Mouse (Mus musculus) left cerebral cortex, adult 8-10 months (tissue): ENCODE measurements at regions not wholly inside any gene's neighbourhood (a gene's known extent, or its start where the extent isn't known, plus 50 kb on each side); places are given as distances from the start of the nearest gene placed in this dataset.

Source experiments
- DNase-seq, 2 experiments: peaks; one replicate each; pipeline ENCODE4 v3.0.0; 2022; ENCODE audit warnings: low spot score in 2 of 2

DNA sequence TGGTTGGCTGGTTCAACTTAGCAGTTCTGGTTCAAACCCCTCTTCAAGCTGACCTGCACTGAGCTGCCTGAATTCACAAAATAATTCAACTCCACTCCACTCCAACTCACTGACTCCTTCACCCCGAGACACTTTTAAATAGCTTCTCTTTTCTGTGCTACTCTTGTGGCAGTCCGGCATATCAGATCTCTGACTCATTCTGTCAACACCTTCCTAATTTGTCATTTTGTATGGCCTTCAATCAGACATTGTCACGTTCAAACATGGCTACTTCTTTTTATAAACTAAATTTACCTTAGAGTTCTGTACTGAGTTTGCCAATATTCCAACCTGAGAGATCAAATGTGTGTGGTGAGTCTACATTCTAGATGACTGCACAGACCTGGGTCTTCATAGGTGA, 579.1 kb downstream of the Slitrk1 start:
- no peak for DNase-seq

- no peak for DNase-seq
These were observed 587.5 kb downstream of the Slitrk1 start for GRCm38 (mm10) chr14:108326425-108326824.

- no peak for DNase-seq
These were observed 590.5 kb downstream of the Slitrk1 start for GRCm38 (mm10) chr14:108323364-108324037.

DNA sequence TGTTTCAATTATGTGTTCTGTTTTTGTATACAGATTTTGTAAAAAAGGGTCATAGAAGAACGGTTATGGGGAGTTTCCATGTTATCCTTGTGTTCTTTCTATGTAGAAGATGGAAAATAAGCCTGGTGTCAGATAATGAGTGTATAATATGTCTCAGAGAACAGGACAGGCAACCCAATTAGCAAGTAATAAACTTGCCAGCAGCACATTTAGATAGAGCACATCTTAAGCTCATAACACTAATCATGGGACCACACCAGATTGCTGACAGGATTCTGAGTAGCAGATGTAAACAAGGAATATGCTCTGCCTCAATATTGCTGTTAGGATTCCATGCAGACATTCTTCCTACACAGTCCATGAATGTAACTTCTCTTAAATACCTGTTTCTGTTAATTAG, 606.3 kb downstream of the Slitrk1 start:
- DNase-seq = no peak

GRCm38 (mm10) chr14:108279630-108280029, 634.3 kb downstream of the Slitrk1 start:
- DNase-seq = no peak

DNA sequence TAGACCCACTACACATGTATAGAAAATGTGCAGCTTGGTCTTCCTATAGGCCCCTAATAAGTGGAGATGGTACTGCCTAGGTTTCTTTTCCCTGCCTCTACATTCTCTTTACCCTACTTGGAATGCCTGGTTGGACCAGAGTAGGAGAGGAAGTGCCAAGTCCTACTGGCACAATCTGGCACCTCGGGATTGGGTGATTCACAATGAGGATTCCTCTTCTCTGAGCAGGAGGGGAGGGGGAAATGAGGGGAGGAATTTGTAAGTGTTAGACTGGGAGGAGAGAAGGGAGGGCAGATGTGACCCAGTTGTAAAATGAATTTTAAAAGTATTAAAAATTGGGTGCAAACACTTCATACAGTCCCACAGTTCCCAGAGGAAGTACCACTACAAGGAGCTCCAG, 652.9 kb downstream of the Slitrk1 start:
- DNase-seq = no peak

DNA sequence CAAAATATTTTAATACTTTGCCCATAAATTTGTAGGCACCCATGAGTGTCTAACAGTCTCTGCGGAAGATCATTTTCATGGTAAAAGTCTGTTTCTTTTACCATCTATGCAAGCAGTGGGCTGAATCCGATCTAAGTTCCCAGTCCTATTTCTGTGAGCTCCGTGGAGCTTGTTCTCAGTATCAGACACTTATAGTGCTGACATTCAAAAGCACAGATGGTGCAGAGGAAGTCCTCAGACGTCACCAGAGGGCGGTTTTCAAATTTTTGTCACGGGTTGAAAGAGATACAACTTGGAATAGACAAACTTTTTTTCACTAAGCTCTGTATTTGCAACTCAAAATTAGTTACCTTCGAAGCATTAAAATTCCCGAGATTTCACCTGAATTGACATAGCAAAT, 666.6 kb downstream of the Slitrk1 start:
- DNase-seq = peak; percentile 11 to 85

GRCm38 (mm10) chr14:108225483-108226124, 688.4 kb downstream of the Slitrk1 start:
- DNase-seq = no peak

DNA sequence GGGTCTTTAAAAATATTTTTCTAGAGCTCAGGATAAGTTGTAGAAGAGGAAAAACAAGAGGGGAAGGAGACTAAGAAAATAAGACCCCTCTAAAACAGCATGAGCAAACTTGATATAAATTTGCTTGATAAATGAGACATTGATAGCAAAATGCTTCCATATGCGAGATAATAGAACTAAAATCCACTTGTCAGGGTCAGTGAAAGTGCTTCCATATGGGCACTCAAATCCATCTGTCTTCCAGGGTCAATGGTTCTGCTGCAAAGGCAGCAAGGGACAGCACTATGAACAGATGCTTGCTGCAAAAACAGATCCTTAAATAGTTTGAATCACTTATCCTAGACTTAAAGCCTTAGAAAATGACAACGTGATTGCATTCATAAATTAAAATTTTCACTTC, 704.7 kb downstream of the Slitrk1 start:
- DNase-seq = no peak

DNA sequence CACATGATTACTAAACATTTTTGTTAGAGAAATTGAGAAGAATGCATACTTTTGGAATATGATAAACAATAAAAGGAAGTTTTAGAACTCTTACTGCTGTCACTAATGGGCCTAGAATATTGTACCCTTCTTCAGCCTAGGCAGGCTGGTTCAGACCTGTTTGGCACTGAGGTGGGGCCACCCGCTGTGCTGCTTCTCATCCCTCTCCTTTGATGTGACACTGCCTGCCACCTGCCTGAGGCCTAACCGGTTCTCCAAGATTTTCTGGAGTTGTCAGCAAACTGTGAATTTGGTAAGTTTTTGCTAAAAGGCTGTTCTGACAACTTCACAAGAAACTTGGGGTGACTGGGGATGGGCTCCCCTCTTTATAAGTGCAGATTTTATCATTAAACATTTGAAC, 714.8 kb downstream of the Slitrk1 start:
- DNase-seq = no peak

- no peak for DNase-seq
These were observed 733.0 kb downstream of the Slitrk1 start for GRCm38 (mm10) chr14:108180920-108181319.

- no peak for DNase-seq
These were observed 738.6 kb downstream of the Slitrk1 start for GRCm38 (mm10) chr14:108175275-108175860.

GRCm38 (mm10) chr14:108152981-108153380, 761.0 kb downstream of the Slitrk1 start:
- peak in 1 of 2 experiments; percentile 6 for DNase-seq

DNA sequence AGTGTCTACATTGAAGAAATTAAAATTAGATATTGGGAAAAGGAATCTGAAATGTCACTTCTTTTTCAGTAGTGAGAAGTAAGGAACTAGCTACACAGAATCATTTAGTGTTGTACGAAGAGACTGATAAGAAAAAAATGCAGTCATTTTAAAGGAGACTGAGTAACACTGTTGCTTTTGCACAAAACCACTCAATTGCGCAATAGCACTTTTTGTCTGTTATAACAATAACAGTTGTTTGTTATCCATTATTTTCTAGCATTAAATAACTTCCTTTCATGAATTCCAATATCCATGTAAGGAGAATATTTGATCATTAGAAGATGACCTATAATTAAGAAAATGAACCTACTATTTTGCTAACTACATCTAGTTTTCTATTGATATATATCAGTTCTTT, 790.8 kb downstream of the Slitrk1 start:
- DNase-seq = no peak

- DNase-seq = no peak
These were observed 808.9 kb downstream of the Slitrk1 start for GRCm38 (mm10) chr14:108105009-108105408.

GRCm38 (mm10) chr14:108090965-108091364, 823.0 kb downstream of the Slitrk1 start:
- DNase-seq = no peak

- no peak for DNase-seq
These were observed 864.0 kb downstream of the Slitrk1 start for GRCm38 (mm10) chr14:108049997-108050396.

DNA sequence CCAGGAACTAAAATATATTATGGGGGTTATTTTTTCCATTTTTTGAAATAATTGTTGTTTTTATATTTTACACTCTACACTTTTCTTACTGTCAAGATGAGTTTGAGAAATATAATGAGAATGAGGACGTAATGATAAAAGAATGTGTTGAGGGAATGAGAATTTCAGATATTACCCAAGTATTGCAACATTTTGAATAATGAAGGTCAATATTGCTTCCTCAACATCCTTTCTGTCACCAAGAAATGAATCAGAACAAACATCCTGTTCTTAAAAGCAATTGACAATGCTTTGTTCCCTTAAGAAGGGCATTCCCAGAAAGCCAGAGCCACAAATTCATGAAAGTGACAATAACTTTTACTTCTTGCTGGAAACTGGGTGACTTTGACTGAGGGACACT, 878.0 kb downstream of the Slitrk1 start:
- no peak for DNase-seq

DNA sequence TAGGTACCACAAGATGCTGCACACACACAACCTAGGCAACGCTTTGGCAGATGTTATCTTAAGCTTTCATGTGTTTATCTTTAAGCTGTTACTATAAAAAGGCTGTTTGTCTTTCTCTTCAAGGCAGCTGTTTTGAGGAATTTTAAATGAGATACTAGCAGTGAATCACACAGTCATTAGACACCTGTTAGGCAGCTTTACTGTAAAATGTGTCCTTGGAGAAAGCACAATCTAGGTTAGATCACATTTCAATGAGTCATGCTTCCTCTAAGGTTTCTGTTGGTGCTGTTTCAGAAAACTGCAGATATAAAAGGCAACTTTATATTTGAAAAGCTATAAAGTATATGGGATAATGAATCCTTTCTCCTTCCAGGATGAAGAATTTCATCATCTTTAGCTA, 879.8 kb downstream of the Slitrk1 start:
- no peak for DNase-seq

DNA sequence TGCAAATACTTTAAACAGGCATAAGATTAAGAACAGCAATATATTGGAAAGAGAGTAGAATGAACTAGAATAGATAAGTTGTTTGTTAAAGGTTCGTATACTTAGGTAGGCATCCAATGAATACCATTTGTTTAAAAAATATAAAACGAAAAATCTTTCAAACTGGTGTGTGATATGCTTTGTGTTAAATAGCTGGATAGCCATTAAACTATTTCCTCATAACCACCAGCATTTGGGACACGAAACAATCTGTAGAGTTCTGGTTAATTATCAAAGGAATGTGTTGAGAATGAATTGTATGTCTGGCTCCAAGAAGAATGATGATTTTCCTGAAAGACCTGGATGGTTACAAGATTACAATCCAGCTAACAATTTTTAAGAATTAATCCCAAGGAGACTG, 891.4 kb downstream of the Slitrk1 start:
- DNase-seq = no peak

DNA sequence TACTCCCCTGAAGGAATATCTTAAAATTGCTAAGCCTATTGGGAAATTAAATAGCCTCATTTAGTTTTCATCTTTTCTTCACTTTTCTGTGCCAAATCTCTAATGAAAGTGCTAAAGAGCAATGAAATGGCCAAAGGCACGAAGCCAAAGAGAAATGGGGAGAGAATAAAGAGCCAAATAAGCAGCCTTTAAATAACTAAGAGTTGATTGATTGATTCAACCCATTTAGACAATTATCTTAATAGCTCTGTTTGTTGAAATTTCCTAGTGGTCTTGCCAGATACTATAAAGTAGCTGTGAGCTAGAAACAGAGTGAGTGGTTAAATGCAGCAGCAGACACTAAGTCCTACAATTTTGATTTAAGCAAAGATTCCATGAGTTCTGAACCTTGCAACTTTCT, 891.9 kb downstream of the Slitrk1 start:
- no peak for DNase-seq

GRCm38 (mm10) chr14:108021331-108021730, 892.6 kb downstream of the Slitrk1 start:
- DNase-seq = no peak

DNA sequence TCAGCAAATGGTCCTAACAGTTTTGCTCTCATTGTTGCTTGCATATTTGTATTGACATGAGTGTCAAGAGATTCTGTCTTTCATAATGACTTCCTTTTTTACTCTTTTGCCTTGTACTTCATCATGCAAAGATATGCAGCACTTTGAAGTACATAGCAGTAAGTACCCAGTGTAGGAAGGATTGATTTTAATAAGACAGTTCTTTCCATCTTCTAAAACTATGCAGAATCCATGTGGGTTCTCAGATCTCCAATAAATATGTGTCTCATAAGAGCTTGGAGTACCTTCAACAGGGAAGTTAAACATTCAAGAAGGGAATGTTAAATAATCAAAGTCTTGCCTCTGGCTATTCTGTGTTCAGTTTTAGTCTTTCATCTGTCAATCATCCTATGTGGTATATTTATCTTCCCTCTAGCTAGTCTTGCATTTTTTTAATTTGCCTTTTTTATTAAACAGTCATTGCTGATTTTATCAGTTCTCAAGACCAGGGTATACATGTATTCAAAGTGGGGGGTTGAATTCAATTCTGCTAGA, 926.1 kb downstream of the Slitrk1 start:
- no peak for DNase-seq
